Mouse (Mus musculus): ENCODE measurements around the gene Kat6b.

DNA sequence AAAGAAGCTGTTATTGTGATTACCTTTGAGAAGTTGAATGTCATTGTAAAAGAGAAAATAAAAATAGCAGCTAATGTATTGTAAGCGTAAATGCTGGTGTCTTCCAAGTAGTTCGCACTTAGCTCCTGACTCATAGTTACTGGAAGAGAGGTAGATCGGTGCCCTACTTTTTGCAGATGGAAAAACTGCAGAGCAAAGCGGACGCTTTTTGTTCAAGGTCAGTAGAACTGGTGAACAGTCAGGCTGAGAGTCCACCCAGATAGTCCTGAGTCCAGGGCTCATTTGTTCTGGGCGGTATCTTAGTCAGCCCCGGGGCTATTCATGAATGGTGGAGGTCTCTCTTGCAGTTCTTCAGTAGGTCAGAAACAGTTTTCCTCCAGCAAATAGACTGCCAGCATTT lies 39.3 kb downstream of the Kat6b start:
- TF ChIP-seq MAX (IDR thresholded peaks at IDR 0.05; ENCODE audit: low read depth): no peak
- no peak for TF ChIP-seq POLR2A (IDR thresholded peaks at IDR 0.05; ENCODE audit: insufficient read length, low read depth)
- TF ChIP-seq USF1 (IDR thresholded peaks at IDR 0.05; ENCODE audit: low read depth): no peak
- no peak for TF ChIP-seq TCF12 (IDR thresholded peaks at IDR 0.05; ENCODE audit: insufficient read depth, poor library complexity, severe bottlenecking)
- TF ChIP-seq REST (IDR thresholded peaks at IDR 0.05; ENCODE audit: insufficient read depth, insufficient read length): no peak
- no peak for TF ChIP-seq E2F4 (IDR thresholded peaks at IDR 0.05; ENCODE audit: insufficient read depth)
- no peak for TF ChIP-seq SRF (IDR thresholded peaks at IDR 0.05; ENCODE audit: control insufficient read depth, insufficient read length, low read depth)
- no peak for TF ChIP-seq MYOD1 (IDR thresholded peaks at IDR 0.05; ENCODE audit: control insufficient read depth in 1 of 3, insufficient read length in 2 of 3, low read depth in 2 of 3)
- no peak for TF ChIP-seq POLR2AphosphoS2 (IDR thresholded peaks at IDR 0.05; ENCODE audit: insufficient read length, low read depth)
- no peak for TF ChIP-seq CEBPB (IDR thresholded peaks at IDR 0.05; ENCODE audit: insufficient read depth, poor library complexity, severe bottlenecking)
- TF ChIP-seq MYOG (IDR thresholded peaks at IDR 0.05; ENCODE audit: control insufficient read depth in 1 of 3, insufficient read depth in 1 of 3, insufficient read length in 2 of 3, low read depth in 2 of 3): no peak
- TF ChIP-seq TCF3 (IDR thresholded peaks at IDR 0.05; ENCODE audit: insufficient read length, low read depth): no peak

All from myocyte (in vitro differentiated cells).